Mouse (Mus musculus) left cerebral cortex, adult 18-20 months (tissue): ENCODE results near the gene Btnl4. TPM values are rescaled to one million over a fixed set of nuclear protein-coding genes. Genes with fewer than 3 reads are reported as not detected.

Experiments used
- DNase-seq, 2 experiments: peaks; one replicate each; pipeline ENCODE4 v3.0.0; 2021 to 2022; ENCODE audit warnings: low spot score in 2 of 2, mixed read lengths in 1 of 2
- total RNA-seq, 2 experiments: library from RNA; stranded (reverse); gene quantifications; 2 replicates each; pipeline ENCODE4 v1.2.3; 2021

Btnl4 gene
- total RNA-seq, 2 experiments from 2014 or later = not detected

- DNase-seq = no peak
These were observed 38.5 kb downstream of the Btnl4 start for GRCm38 (mm10) chr17:34438588-34438987.

GRCm38 (mm10) chr17:34437606-34438005, 39.5 kb downstream of the Btnl4 start:
- DNase-seq = no peak

- DNase-seq = no peak
These were observed 40.0 kb downstream of the Btnl4 start for GRCm38 (mm10) chr17:34437120-34437519.

- peak; percentile 31 to 41 for DNase-seq
These were observed 49.5 kb downstream of the Btnl4 start for GRCm38 (mm10) chr17:34427597-34427996.

- no peak for DNase-seq
These were observed 57.1 kb downstream of the Btnl4 start for GRCm38 (mm10) chr17:34420014-34420413.

Other genes with a start within 250 kb of the Btnl4 start
- gene H2-Ob, start 238.4 kb downstream of the Btnl4 start, total RNA-seq = under 1 TPM; 0.40 to 0.44 TPM
- gene H2-Ab1, start 219.6 kb downstream of the Btnl4 start, total RNA-seq = 1 to 10 TPM; 3.2 to 5.2 TPM
- 1 to 10 TPM; 4.5 to 5.9 TPM for gene H2-Aa, start 189.5 kb downstream of the Btnl4 start, total RNA-seq
- 1 to 10 TPM; 4.0 to 6.0 TPM for gene H2-Eb1, start 171.5 kb downstream of the Btnl4 start, total RNA-seq
- not detected for gene H2-Eb2, start 151.7 kb downstream of the Btnl4 start, total RNA-seq
- gene Btnl2, start 122.5 kb downstream of the Btnl4 start, total RNA-seq = under 1 TPM; 0.63 to 0.68 TPM
- not detected for gene Btnl1, start 100.2 kb downstream of the Btnl4 start, total RNA-seq
- 1 to 10 TPM; 2.1 to 4.4 TPM for gene BC051142, start 78.5 kb downstream of the Btnl4 start, total RNA-seq
- gene Btnl6, start 40.0 kb upstream of the Btnl4 start, total RNA-seq = not detected
- 1 to 10 TPM; 6.1 to 9.0 TPM for gene Notch4, start 87.0 kb upstream of the Btnl4 start, total RNA-seq
- 1 to 10 TPM; 2.5 to 3.0 TPM for gene Gpsm3, start 112.5 kb upstream of the Btnl4 start, total RNA-seq
- gene Pbx2, start 113.9 kb upstream of the Btnl4 start, total RNA-seq = 10 to 100 TPM; 58.4 to 64.5 TPM
- under 1 TPM; 0.45 to 0.58 TPM for gene Ager, start 120.5 kb upstream of the Btnl4 start, total RNA-seq
- 10 to 100 TPM; 74.2 to 75.9 TPM for gene Rnf5, start 126.4 kb upstream of the Btnl4 start, total RNA-seq
- gene Agpat1, start 126.9 kb upstream of the Btnl4 start, total RNA-seq = 100 to 1,000 TPM; 165 to 169 TPM
- gene Egfl8, start 138.7 kb upstream of the Btnl4 start, total RNA-seq = 1 to 10 TPM; 3.2 to 3.4 TPM
- gene Ppt2, start 151.2 kb upstream of the Btnl4 start, total RNA-seq = 10 to 100 TPM; 43.6 to 47.2 TPM
- gene Prrt1, start 152.2 kb upstream of the Btnl4 start, total RNA-seq = 100 to 1,000 TPM; 131 to 147 TPM
- 10 to 100 TPM; 11.4 to 14.3 TPM for gene Fkbpl, start 167.4 kb upstream of the Btnl4 start, total RNA-seq
- 10 to 100 TPM; 60.1 to 63.2 TPM for gene Atf6b, start 169.8 kb upstream of the Btnl4 start, total RNA-seq
- gene Tnxb, start 193.2 kb upstream of the Btnl4 start, total RNA-seq = 1 to 10 TPM; 1.6 to 1.9 TPM